Mouse (Mus musculus) retina, postnatal 7 days (tissue): ENCODE measurements at regions not wholly inside any gene's neighbourhood (a gene's known extent, or its start where the extent isn't known, plus 50 kb on each side); places are given as distances from the start of the nearest gene placed in this dataset.

Experiments used
- DNase-seq: peaks from one replicate; pipeline ENCODE4 v3.0.0-alpha.2; 2012; ENCODE audit warnings: low read depth, low spot score

DNA sequence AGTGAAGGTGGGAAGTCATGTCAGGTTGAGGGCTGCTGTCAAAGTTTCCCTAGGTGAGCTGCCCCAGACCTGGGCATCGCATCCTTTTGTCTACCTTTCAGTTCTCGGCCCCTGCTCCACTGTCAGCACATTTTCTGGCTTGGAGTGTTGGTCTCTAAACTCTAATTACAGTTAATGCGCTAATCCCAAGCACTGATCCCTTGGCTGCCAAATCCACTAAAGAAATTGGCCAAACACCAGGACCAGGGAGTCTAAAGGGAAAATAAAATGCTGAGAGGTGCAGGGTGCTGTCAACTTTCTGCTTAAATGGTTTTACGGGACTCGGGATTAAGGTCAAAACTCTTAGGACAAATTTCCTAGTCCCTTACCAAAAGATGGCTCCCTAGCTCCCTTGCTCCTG is 450.3 kb upstream of the Adamts9 start:
- DNase-seq: peak; percentile 21

DNA sequence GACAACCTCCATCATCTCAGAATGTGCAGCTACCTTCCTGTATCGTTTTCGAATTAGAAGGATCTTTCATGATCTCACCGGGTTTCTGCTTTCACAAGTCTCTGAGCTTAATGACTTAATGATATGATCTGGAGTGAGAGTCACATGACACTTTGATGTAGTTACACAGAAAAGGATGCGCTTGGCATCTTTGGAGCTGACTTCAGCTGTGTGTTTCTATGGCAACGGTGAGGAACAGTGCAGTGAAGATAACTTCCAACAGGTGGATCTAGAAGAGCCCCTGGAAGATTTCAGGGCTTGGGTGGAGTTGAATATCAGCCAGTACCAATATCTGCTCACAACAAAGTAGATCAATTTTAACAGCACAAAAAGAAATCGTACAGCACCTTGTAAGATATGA is 449.1 kb upstream of the Adamts9 start:
- DNase-seq: no peak

DNA sequence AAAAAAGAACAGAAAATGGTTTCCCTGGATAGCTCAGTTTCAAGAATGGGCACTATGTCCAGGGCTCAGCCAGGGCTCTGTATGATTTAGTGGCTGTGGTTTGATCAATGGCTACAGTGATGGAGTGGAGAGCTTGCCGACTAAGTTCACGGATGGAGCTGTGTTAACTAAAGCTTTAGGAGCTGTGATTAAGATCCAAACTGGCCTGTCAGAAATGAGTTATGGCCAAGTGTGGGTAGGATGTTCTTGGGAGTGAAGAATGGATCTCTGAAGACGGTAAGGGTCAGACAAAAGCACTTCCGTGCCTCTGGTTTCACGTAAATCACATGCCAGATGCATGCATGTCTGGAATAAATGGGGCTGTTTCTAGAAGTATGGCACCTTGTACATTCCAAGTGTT is 447.9 kb upstream of the Adamts9 start:
- DNase-seq: no peak

DNA sequence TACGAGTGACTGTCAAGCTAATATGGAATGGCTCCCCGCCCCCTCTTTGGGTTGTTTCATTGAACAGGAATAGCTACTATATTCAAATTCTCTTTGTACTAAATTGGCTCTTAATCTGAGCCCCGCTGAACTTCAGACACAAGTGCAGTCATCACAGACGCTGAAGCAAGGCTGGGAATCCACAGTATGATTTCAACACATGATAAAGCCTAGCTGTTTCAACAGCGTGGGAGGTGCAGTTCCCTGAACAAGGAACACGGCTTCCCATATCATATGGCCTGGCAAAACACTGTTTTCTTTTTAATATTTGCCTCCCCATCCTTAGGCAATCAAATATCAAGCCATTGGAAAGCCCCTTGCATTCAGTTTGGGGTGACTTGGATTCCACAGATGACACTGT is 428.0 kb upstream of the Adamts9 start:
- no peak for DNase-seq

DNA sequence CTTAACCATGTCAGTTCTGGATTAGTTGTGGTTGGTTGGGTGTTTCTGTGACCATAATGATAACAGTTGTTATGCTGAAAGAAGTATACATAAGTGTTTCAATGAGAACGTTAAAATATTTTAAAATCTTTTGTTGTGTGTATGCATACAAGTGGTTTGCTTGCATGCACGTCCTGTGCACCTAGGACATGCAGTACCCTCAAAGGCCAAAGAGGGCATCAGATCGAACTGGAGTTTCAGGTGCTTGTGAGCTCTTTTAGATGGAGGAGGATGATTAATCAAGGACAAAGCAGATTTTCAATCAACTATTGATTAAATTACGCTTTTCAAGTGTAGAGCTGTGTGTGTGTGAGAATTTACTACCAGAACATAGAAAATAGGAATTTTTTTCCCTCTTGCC is 420.6 kb upstream of the Adamts9 start:
- no peak for DNase-seq

DNA sequence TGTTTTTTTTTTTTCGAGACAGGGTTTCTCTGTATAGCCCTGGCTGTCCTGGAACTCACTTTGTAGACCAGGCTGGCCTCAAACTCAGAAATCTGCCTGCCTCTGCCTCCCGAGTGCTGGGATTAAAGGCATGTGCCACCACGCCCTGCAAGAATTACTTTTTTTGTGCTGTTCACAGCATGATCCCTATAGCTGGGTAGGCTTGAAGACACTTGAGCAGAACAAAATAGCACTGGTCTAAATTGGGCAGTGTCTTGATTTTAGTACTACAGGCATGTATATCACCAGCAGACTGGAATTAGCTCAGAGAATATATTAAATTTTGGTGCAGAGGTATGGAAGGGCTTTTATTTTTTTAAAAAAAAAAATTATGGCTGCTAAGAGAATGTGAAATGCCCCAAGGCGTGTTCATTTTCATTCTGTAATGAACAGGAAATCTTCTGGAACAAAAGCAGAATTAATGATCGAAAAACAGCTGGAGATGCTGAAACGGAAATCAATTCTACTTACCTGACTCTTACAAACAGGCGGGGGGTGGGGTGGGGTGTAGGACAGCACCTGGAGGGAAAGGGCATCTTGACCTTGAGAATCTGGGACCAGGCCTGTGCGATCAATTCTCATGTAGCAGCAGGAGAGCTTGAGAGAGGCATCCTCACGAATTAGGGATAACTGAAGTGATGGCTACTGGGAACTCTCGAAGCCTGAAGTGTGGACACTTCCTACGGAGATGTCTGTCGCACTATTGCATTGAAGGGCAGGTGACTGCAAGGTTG is 410.2 kb upstream of the Adamts9 start:
- no peak for DNase-seq

DNA sequence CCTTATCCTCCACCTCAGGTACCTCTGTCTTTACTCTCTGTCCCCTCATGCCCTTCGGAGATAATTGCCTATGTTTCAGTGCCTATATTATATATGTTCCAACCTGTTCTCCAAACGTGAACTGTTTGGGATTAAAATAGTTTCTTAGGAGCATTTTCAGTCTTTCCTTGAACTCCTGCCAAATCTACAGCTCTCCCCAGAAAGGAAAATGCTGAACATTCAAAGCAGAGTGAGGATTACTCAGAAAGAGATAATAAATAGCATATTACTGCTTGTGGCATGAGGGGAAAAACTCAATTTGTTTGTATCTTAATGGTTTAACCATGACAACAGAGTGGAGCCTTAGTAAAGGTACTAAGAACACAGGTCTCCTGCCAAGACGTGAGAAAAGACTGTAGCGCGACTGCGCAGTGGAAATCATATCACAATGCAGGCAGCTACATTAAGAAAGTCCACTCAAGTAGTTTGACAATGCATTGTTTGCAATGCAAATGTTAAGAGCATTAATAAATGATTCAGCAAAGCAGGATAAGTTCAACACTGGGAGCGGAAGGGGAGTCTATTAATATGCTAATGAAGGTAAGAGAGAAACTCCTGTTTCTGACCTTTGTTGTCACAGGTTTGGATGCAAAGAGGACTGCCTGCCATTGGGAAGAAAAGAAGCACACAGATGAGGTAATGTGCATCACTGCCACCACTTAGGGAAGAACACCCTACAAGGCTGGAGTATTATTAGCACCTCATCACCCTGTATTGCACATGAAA is 406.8 kb upstream of the Adamts9 start:
- DNase-seq: no peak

DNA sequence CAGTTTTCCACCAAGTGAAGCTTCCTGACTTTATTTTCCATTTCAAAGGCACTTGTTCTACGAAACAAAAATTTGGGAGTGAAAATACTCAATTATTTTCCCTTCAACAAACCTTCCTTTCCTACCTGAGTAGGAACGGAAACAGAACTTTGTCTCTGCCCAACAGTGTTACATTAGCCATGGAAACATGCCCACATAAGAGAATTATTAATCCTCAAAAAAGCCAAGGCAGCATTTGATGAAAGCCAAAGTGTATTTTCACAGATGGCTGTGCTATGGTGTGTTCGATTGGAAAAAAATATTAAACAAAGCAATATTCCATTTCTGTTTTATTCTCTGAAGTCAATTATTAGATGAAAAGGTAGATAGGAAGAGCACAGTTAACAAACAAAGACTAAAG is 404.8 kb upstream of the Adamts9 start:
- DNase-seq: no peak

DNA sequence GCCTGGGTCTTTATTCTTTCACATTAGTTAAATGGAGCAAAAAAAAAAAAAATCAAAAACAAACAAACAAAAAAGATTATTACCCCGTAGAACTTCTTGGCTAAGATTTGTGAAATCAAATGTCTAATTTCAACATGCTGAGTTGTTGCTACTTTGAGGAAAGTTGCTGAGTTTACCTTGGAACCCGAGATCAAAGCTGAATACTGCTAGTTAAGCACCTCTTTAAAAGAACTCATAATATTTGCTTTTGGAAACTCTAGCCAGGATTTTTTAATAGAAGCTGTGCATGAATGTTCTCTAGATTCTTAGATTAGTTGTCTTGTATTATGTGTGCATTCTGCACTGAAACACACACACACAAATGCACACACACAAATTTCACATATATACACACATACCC is 385.4 kb upstream of the Adamts9 start:
- DNase-seq: no peak

DNA sequence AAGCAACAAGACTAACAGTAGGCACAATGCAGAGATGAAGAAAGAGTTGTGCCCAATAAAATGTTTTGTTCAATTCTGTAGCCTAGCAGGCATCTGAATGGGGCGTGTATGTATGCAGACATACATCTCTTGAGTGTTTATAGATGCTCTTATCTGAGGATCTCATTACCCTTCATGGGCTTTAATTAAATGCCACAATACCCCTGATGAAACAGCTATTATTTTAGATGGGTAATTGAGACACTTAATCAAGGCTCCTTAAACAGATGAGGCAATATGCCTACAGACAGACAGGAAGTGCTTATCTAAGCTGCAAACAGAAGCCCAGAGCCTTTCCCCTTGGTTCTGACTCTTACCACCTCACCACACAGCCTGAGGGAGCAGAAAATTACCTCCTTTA is 384.6 kb upstream of the Adamts9 start:
- DNase-seq: no peak

DNA sequence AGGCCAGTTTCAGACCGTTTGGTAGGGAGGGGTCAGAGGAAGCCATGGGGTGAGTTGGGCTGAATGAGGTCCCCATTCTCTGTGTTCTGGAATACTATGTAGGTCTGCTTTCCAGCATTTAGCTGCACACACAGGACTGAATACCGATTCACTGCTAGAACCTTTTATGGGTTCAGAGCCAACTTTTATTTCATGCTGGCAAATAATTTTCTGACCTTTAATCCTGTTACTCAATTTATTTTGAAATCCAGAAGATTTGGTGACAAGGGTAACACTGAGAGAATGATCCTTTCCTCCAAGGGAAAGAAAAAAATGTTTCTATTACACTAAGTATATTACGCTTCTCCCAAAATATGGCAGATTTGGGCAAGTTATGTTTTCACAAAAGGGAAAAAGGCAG is 380.6 kb upstream of the Adamts9 start:
- DNase-seq: no peak

DNA sequence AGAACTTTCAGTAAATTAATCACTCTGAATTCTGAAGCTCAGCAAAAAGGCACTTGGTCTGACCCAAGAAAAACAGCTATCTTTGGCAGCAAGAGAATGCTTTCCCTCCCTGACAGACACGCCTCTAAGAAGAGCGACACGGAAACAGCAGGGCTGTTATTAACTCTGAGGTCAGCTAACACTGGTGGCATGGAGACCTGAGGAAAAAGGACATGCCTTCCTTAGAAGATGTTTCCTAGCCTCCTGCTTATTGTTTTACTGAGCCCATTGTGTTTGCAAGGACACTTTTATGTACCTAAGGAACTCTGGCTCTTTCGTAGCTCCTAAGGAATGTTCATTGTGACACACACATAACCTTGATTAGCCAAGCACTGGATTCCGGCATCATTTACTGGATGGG is 371.3 kb upstream of the Adamts9 start:
- DNase-seq: no peak

DNA sequence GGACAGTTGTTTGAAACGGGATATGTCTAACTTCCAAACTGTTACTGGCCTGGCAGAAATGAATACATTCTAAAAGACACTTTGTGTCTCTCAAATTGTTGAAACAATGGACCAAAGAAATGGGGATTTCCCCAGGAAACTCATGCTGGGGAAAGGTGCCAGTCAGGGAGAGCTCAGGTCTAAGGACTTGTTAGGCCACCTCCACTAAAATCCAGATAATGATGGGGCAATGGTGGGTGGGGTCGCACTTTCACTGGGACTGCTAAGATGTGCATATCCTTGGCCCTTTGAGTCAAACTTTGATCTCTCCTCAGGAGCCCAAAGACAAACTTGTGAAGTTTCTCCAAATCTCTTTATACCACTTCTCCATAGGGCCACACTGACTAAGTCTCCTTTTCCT is 361.9 kb upstream of the Adamts9 start:
- DNase-seq: no peak

DNA sequence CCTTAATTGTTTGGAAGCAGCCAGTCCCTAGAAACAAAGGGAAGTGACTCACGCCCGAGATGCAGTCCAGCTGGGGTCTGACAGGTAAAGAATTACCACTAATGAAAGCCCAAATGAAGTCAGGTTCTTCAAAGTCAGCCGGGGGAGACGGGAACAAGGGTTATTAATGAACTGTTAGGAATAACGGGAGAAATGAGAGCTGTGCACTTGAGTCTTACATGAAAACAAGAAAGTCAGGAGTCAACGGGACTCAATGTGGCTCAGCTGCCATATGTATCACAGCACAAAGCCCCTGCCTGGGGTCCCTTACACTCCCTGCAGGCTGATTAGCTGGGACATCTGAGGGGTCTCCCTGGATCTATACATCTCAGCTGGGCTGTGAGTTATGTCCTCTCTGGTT is 354.7 kb upstream of the Adamts9 start:
- no peak for DNase-seq

DNA sequence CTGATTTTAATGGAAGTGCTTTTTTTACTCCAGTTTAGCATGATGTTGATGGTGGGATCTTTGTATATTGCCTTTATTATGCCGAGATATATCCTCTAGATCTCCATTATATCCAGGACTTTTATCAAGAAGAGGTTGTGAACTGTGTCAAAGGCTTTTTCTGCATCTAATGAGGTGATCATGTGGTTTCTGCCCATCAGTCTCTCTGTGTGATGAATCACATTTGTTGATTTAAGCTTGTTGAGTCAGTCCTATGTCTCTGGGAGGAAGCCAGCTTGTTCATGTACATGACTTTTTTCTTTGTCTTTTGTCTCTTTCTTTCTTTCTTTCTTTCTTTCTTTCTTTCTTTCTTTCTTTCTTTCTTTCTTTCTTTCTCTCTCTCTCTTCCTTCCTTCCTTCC is 348.4 kb upstream of the Adamts9 start:
- no peak for DNase-seq

DNA sequence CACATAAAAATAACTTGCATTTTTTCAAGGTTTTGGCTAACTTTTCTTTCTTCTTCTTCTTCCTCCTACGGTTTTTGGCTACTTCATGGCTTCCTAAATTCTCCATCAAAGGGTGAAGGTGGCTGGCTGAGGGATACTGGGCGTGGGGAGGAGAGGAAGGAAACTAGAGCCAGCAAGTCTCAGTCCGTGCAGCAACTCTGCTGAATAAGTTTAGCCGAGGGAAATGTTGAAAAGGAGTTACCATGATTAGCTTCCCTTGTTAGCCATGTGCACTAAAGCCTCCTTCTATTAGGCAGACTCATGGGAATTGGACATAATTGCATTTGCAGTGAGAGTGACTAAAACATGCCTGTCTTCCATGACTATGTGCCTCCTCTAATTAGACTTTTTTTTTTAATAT is 345.1 kb upstream of the Adamts9 start:
- DNase-seq: no peak

DNA sequence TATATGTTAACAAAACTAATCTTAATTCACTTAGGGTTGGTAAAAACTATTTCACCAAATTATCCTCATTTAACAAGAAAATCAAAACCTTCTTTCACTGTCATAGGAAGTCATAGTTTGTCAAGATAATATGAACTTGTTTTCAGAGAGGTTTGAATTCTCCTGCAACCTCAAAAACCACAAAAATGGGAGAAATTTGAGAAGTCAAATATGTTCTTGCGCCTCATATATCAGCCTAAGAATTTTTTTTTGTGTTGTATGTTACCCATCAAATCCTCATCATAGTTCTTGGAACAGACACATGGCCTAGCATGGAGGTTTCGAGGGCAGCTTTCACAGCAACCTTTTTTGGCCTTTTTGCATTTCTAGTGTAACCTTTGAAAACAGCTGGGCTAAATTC is 342.5 kb upstream of the Adamts9 start:
- no peak for DNase-seq

DNA sequence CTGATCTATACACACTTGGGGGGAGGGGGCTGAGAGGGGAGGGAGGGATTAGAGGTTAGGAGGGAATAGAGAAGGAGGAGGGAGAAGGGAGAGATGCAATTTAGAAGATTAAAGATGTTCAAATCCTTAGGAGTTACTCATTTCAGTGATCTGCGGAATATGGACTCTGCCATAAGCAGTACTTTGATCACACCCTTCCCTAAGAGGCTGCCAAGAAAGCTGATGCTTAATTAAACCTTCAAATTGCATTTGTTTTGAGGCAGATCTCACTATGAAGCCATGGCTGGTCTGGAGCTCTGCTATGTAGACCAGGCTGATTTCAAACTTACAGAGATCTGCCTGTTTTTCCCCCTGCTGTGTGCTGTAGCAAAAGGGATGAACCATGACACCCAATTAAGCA is 338.2 kb upstream of the Adamts9 start:
- DNase-seq: no peak

DNA sequence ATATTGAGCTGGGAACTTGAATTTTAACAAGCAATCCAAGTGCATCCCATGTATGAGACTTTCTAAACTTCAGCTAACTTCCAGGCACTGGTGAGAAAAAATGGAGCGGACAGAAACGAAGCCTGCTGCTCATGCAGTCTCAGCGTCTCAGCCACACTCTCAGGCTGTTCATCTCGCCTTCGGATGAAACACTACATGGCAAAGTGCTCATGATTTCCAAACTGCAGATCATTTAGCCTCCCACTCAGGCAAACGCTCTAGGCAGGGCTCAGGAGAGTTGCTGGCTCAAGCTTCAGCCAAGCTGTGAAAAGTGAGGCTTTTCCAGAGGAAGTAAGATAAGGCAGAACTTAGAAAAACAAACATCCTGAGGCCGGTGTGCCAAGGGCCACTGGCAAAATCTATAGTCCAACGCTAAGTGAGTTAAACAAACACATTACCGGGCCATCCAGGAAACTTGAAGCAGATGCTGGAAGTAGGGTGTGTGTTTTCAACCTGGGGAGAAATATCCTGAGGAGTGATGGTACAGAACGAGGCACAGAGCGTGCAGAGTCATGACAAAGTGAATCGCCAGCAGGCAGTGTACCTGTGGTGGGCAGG is 330.7 kb upstream of the Adamts9 start:
- DNase-seq: no peak

DNA sequence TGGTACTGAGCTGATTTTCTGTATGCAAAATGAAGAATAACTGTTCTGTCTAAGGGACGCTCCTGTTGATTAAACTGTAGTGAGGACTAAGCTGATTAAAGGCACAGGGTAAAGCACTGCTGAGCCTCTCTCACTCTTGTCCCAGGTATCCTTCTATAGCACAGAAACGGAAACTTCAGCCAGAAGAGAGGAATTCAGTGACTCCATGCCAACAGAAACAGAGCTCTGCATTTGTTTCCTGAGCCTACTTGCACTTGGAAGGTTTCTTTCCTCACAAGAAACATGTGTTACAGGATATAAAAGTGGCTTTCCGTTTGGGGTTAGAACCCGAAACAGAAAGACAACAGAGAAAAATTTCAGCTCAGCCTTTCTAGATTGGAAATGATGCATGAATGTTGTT is 328.9 kb upstream of the Adamts9 start:
- no peak for DNase-seq

DNA sequence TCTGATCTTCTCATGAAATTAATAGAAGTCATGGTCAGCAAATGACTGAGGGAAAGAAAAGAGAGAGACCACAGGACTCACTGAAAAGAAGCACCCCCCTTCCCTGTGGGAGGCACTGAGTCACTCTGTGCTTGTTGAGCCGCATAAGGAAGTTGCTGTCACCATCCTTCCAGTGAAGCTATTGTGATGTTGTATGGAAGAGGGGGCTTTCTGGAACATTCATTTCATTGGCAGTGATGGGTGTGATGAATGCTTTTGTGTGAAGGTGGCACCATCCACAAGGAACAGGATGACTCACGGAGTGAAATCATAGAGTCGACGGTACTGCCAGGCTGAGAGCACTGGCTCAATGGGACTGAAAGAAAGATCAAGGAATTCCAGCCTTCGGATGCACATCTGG is 323.5 kb upstream of the Adamts9 start:
- no peak for DNase-seq

DNA sequence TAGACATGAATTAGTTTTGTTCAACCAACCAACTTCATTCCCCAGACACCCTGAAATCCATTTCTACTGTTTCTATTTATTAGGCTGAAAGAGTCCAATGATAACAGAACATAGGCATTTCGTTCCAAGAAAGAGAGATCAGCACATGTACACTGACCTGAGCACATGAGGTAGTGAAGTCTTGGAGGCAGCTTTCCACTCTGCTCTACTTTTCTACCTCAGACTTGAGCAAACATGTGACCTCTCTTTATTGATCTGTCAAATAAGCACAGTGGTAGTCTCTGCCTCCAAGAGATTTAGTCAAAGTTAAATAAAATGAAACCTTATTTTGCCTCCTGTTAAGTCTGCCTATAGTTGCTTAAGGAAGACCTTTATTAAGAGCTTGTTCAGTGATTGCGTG is 321.9 kb upstream of the Adamts9 start:
- no peak for DNase-seq

DNA sequence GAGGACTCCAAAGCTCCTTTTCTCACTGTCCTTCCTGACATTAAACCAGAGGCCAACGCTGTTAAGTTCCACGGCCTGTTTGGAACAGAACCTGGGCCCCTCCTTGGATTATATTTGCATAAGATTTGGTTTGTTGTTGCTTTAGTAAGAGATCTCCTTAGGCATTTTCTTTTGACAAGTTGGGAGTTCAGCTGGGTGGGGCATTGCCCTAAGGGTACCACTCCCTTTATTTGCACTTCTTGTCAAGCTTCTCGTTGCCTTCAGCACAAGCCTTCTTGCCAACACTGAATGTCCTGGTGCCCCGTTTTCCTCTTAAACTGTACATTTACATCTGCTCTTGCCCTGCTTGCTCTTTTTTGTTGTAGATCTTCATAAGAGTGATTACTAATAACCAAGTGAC is 317.5 kb upstream of the Adamts9 start:
- no peak for DNase-seq
